Mouse (Mus musculus) brain, adult 2 months (tissue): ENCODE measurements at regions not wholly inside any gene's neighbourhood (a gene's known extent, or its start where the extent isn't known, plus 50 kb on each side); places are given as distances from the start of the nearest gene placed in this dataset.
A peak's percentile ranks its signal among the peaks of the same experiment; 100 is the strongest.

Experiments used
- DNase-seq: peaks from one replicate; pipeline ENCODE4 v3.0.0; 2011; ENCODE audit warnings: low read depth, low spot score

- DNase-seq, result no peak
These were observed 55.7 kb downstream of the Plk2 start for GRCm38 (mm10) chr13:110450526-110450925.

- no peak for DNase-seq
These were observed 57.2 kb downstream of the Plk2 start for GRCm38 (mm10) chr13:110452009-110452525.

GRCm38 (mm10) chr13:110455085-110455484 lies 60.2 kb downstream of the Plk2 start:
- DNase-seq, result peak; percentile 67

GRCm38 (mm10) chr13:110455569-110456196 lies 60.8 kb downstream of the Plk2 start:
- no peak for DNase-seq

GRCm38 (mm10) chr13:110458701-110459100 lies 63.9 kb downstream of the Plk2 start:
- DNase-seq, result peak; percentile 86

- no peak for DNase-seq
These were observed 66.7 kb downstream of the Plk2 start for GRCm38 (mm10) chr13:110461581-110461980.

- DNase-seq, result no peak
These were observed 76.7 kb downstream of the Plk2 start for GRCm38 (mm10) chr13:110471526-110471925.

- no peak for DNase-seq
These were observed 82.9 kb downstream of the Plk2 start for GRCm38 (mm10) chr13:110477709-110478108.

- no peak for DNase-seq
These were observed 89.6 kb downstream of the Plk2 start for GRCm38 (mm10) chr13:110484358-110484940.

GRCm38 (mm10) chr13:110485515-110485914 lies 90.7 kb downstream of the Plk2 start:
- DNase-seq, result no peak

GRCm38 (mm10) chr13:110490166-110490565 lies 95.3 kb downstream of the Plk2 start:
- peak; percentile 40 for DNase-seq

GRCm38 (mm10) chr13:110492296-110493001 lies 97.6 kb downstream of the Plk2 start:
- DNase-seq, result peak; percentile 82

- no peak for DNase-seq
These were observed 98.2 kb downstream of the Plk2 start for GRCm38 (mm10) chr13:110493002-110493552.

GRCm38 (mm10) chr13:110497461-110497860 lies 102.6 kb downstream of the Plk2 start:
- no peak for DNase-seq

GRCm38 (mm10) chr13:110507814-110508362 lies 113.0 kb downstream of the Plk2 start:
- DNase-seq, result no peak

- peak; percentile 75 for DNase-seq
These were observed 123.1 kb downstream of the Plk2 start for GRCm38 (mm10) chr13:110517986-110518385.

GRCm38 (mm10) chr13:110522974-110523373 lies 128.1 kb downstream of the Plk2 start:
- DNase-seq, result no peak

- DNase-seq, result no peak
These were observed 132.8 kb downstream of the Plk2 start for GRCm38 (mm10) chr13:110527681-110528080.

GRCm38 (mm10) chr13:110529624-110530023 lies 134.8 kb downstream of the Plk2 start:
- no peak for DNase-seq

GRCm38 (mm10) chr13:110534320-110534764 lies 139.5 kb downstream of the Plk2 start:
- DNase-seq, result no peak

GRCm38 (mm10) chr13:110535785-110536184 lies 140.9 kb downstream of the Plk2 start:
- DNase-seq, result no peak

- no peak for DNase-seq
These were observed 143.2 kb downstream of the Plk2 start for GRCm38 (mm10) chr13:110537960-110538463.
